Mouse (Mus musculus) testis, postnatal 10 days (tissue): ENCODE data around the gene Tshz3.
A peak's percentile ranks its signal among the peaks of the same experiment; 100 is the strongest.

Source experiments
- DNase-seq: peaks from one replicate; pipeline ENCODE4 v3.0.0; 2021; ENCODE audit warnings: low spot score

Tshz3 gene

DNA sequence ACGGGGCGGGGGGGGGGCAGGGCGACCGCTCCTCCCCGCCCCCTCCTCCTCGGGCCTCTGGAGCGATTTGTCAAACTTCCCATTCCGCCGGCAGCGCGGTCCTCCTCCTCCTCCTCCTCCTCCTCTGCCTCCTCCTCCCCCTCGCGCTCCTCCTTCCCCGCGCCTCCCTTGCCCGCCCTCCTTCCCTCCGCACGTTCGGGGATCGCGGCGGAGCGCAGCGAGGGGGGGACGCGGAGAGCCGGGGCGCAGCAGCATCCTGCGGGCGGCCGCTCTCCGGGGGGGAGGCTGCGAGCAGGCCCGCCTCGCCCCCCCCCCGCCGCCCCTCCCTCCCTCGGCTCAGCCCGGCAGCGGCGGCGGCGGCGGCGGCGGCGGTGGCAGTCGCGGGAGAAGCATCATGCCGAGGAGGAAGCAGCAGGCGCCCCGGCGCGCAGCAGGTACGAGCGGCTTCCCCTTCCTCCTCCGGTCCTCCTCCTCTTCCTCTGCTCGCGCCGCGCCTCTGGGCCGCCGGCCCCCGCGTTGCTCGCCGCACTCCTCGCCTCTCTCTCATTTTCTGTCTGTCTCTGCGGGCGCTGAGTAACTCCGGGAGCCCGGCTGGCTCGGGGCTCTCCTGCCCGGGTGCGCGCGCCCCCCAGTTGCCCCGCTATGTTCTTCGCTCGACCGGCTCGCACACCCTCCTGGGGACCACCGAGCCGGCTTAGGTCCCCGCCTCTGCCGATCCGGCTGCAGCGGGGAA is at the start of gene Tshz3:
Gene Tshz3, plus strand, starts transcription at position 263 of the 733 bp plus-strand sequence.
- peak; percentile 77 for DNase-seq

DNA sequence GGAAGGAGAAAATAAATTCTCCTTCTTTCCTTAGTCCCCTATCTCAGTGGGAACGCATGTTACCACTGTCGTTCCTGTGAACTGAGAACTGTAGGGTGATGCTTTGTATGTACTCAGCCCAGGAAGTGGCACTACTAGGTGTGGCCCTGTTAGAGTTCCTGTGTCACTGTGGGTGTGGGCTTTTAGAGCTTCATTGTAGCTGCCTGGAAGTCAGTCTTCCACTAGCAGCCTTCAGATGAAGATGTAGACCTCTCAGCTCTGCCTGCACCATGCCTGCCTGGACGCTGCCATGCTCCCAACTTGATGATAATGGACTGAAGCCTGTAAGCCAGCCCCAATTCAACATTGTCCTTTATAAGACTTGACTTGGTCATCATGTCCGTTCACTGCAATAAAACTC is 42.0 kb upstream of the Tshz3 start:
- DNase-seq = no peak

DNA sequence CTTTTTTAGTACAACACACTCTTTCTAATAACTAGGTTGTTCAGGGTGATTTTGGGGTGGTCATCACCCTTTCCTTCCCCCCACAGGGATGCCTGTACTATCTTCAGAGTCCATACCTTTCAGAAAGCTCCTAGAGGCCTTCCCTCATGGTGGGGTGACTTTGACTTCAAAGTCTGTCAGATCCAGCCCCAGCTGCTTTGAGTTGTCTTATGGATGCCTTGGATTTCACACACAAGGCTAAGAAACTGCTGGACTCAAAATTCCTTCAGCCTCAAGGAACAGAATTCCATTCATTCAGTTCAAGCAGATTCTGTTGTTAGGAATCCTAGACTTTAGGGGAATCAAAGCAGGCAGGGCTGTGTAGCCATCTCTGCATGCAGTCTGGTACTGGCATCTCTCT is 41.5 kb upstream of the Tshz3 start:
- DNase-seq = no peak

DNA sequence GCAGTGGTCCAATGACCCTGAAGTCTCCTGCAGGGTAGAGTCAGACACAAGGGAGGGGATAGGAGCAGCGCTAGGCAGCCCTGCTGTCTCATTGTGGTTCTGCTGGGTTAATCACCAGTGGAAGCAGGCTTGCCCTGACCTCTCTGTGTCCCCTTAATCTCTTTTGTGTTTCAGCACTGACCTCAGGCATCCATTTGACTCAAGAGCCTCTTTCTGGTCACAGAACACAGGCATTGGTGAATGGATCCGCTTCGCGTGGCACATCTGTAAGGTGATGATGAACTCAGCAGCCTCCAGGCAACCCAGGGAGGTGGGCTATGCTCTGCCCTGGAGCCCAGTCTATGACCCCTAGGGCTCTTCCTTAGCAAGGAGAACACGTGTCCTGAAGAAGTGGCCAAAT is 39.6 kb upstream of the Tshz3 start:
- DNase-seq = no peak

DNA sequence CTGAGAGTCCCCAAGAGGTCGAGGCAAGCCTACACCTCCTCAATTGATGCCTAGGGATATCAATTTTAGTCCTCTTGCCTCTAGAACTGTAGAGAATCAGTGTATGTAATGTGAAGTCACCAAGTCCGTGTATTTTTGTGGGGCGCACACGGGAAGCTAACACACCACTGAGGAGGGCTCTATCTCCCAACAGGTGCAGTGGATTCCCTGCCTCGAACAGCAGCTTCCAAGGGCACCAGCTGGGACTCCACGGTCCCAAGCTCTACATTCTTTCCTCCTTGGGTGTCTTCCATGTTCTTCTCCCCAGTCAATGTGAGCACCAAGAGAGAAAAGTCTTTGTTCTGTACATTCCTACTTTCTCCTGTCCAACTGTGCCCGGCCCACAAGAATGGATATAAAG is 38.7 kb upstream of the Tshz3 start:
- no peak for DNase-seq

DNA sequence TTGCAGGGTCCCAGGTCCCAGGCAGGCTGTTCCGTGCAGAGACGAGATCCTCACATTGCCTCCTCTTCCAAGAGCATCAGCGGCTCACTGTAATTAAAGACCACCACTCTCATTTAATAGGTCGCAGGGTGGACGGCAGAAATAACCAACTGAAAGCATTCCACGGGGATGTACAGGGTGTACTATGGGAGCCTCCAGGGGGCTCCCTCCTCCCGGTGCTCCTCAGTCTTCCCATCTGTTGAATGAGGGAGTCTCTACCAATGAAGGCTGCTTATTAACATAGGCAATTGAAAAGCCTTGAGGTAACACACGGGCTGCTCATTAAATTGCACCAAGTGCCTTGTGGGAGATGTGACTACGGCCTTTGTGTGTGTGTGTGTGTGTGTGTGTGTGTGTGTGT is 37.3 kb upstream of the Tshz3 start:
- no peak for DNase-seq

DNA sequence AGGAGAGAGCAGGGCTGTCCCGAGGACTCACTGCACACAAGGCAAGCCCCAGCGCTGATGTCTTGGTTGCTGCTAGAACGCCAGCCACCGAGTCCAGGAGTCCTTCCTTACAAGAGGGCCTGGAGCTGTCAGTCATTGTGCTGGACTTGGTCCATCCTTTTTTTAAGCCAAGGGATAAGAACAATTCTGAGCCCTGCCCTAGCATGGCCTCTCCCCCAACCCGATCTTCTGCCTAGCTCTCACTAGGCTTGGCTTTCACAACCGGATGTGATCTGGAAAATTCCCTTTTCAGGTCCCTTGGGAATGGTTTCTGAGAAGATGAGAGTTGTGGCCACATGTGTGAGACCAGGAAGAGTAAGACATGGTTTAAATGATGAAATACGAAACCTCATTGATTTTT is 34.5 kb upstream of the Tshz3 start:
- no peak for DNase-seq

DNA sequence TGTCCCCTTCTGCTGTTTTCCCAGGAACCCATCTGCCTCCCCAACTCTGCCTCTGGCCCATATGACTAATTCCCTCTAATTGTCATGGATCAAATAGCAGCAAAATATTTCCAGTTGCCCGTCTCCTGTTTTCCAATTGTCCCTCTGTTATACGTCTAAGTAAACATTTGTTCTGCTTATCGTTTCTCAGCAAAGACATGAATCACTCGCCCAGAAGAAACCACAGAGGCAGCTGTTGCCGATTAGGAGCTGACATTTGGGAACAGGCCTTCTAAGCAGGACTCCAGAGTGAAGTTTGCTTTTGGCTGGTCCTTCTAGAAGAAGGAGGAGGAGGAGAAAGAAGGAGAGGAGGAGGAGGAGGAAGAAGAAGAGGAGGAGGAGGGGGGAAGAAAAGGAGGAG is 30.2 kb upstream of the Tshz3 start:
- no peak for DNase-seq

DNA sequence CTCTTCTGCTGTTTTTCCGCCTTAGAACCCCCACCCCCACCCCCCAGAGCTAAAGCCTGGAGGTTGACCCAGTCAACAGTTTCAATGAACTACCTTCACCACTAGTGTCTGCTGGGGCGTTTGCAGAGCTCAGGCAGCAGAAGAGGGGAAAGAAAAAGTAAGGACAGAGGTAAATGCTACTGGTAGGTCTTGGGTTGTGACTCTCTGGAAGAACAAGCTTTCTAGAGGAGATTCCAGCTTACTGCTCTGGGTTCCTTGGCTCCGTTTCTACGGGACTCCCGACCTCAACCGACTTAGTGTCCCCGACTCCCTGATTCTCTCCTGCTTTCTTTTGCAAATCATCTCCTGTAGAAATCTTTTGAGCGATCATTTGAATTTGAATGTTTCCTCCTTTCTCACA is 19.9 kb upstream of the Tshz3 start:
- no peak for DNase-seq

DNA sequence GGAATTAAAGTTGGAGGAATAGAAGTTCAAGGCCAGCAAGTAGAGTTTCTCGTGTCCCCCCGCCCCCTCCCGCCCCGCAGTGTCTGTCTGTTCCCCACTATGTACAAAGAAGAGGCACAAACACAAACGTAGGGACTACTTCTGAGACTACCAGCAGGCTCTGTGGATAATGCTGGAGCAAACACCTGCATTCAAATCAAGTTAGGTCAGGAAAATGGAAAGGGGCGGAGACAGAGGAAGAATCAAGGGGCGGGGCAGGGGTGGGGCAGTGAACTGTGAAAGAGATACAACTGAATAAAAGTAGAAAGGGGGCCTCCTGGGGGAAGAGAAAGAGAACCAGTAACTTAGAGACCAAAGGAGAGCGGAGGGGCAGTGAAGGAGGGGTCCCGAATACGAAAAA is 19.4 kb upstream of the Tshz3 start:
- DNase-seq = no peak

DNA sequence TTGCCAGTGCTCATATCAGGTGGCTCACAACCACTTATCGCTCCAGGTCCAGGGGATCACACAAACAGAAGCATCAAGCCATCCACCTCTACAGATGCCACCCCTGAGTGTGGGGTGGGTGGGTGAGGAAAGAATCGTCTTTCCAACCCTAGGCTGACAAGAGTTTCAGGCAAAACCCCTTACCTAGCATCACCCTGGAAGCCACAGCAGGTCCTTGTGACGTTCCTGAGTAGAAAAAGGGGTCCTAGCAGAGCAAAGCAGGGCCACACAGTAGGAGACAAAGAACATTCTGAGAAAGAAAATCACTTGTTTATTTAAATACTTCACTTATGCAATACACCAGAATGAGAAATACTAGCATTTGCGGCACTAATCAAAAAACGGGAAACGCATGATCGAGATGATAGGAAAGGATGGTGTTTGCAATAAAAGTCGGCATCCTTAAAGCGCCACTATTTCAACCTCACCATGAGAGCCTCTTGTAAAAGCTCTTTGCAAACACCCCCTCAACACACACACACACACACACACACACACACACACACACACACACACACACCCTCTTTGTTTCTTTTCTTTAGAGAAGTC is 18.8 kb upstream of the Tshz3 start:
- no peak for DNase-seq

DNA sequence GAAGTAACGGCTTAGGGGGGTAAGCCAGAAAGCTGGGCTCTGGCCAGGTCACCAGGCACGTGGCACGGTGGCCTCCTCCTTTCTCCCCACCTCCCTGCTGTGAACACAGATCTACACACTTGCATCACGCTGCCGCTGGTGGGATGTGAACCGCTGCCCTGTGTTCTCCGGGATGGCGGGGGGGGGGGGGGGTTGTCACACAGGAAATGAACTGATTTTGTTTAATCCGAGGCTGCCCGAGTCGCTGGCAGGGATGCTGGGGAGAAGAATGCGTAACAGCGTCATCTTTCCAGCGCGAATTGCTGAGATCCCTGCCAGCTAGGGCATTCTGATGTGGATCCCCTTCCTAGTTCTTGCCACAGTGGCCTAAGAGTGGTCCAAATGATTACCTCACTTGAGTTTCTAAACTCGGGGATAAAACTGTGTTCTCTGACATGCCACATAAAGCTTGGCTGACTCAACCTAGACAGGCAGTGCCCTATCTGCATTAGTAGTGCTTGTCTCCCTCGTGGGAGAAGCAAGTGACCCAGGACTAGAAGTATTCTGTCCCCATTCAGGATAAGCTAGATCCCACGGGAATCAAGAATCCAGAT is 18.0 kb upstream of the Tshz3 start:
- no peak for DNase-seq

DNA sequence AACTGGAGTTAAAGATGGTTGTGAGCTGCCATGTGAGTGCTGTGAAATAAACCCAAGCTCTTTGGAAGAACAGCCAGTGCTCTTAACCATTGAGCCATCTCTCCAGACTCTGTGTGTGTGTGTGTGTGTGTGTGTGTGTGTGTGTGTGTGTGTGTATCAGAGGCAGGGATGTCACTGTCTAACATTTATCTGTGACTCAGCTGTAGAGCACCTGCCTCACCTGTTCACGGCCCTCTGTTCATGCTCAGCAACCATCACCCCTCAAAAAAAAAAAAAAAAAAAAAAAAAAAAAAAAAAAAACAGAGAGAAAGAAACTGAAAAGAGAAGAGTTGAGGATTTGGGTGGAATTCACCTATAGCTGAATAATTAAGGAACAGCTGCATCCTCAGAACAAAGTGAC is 10.4 kb upstream of the Tshz3 start:
- DNase-seq = no peak

DNA sequence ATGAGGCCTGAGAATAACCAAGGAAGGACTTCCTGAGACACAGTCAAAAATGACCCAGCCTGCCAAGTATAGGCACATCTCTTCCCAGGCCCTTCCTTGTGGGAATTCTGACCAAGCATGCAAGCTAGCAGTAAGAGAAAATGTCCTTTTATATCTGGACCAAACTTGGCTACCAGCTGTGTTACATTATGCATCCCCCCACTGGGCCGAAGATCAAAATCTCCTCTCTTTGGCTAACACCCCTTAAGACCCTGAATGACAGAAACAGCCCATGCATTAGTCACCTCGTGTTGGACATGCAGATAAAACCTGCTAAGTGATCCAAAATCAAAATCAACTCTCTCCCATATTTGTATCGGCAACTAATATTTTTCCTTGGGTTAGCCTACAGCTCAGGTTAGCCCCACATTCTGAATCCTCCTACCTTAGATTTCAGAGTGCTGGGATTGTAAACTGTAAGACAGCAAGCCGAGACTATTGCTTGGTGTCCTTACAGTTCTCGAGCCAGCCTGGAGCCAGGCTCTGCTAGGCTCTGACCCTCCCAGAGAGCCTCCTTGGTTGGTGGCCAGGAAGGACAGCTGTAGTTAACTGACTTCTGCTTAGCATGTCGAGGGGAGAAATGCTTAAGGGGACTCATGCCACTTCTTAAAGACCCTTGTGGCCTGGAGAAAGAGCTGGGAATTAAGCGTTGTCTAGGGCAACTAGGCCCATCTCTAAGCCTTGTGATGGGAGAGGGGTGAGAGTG is 8.7 kb upstream of the Tshz3 start:
- DNase-seq = peak; percentile 60

DNA sequence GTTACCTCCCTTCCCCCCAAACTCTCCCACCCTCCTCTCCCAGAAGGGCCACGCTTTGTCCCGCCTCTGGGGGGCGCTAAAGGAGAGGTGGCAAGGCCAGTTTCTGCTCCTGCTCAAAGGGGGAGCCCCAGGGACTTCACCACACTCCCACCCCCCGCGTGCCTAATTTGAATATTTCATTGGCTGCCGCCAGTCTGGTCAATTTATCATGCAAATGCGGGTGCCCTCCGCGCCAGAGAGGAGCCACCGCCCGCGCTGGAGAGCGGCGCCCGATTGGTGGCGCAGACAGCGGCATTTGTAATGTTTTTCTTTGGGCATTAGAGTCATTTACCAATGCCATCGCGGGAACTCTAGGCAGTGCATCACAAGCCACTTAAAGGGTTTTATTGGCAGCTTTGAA is 7.4 kb upstream of the Tshz3 start:
- peak; percentile 65 for DNase-seq

DNA sequence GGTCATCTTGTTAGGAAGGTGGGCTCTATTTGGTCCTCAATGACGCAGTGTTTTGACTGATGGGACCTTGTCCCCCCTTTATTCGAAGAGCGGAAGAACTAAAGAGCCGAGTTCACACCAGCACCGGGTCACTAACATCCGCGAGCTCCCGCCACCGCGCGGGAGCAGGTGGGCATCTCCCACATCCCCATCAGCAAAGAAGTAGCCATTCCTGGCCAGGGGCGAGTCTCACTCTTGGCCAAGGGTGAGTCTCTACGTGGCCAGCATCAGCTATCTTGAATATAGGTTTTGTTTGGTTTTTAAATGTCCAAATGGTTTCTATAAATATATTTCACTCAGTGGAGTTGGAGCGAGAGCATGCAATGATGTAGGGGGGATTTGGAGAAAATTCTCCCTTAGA is 6.3 kb upstream of the Tshz3 start:
- DNase-seq = no peak

DNA sequence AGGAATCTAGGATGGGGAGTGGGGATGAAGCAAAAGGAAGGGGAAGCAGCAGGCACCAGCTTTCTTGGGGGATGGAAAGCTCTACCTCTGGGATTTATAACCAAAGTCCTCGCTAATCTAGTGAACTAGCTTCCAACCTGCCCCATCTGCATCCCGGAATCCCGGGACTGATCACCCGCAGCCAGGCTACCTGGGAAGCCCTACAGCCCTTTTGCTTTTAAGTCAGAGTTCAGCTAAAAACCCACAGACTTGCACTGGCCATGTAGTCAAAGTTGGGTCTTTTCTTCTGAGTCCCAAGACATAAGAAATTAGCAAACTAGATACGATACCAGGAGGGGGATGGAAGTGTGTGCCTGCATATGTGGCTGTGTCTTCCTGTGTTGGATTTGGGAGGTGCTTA is 5.5 kb upstream of the Tshz3 start:
- DNase-seq = no peak

DNA sequence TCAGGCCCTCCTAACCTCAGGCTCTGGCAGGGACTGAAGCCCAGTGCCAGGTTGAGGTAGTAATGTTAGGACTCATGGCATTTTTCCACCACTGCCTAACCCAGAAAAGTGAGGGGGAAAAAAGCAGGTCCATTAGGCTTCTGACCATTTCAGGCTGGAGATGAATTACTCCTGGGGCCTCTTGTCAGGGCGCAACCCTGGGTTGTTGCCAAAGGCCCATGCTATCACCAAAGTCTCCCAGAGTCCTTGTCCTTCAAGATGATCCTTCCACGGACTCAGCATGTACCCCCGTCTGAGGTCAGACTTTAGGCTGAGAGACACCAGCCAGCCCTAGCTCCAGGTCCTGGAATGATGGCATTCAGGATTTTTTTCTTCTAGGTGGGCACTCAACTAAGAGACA is 4.8 kb upstream of the Tshz3 start:
- no peak for DNase-seq

DNA sequence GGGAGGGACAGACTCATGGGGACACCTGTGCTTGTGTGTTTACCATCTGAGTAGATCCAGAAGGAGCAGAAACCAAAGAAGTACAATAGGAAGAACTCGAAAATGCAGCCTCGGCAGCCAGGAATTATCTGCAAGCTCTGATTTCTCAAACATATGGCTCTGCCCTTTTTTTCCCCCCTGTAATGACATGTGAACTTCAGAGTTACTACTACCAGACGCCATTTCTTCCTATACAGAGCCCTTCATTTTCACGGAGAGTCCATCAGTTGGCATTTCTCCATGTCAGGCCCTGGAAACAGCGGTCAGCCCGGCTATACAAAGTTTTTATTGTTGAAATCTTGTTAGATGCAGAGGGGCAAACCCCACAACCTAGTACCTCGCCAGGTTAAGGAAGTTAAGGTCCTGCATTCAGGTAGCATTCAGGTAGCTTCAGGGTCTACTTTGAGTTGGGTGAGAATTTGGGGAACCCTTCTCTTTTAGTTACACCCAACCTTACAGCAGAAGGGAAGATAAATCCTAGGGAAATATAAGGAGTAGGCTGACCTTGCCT is 3.2 kb upstream of the Tshz3 start:
- DNase-seq = no peak

DNA sequence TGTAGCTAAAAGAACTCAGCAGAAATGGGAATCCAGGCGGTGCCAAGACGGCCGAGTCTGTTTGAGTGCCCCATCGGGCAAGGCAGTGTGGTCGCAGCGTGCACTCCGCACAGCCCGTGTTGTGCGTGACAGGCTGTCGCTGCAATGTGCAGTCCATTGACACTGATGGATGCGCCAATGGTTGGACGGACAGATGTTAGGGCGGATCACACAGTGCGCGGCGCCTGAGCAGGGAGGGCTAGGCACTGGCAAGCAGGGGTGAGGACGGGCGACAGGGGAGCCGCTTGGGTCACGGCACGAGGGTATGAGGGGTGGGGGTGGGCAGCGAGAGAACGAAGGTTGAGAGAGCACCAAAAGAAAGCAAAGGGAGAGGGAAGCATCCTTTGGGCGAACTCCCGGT is 2.6 kb upstream of the Tshz3 start:
- DNase-seq = no peak

DNA sequence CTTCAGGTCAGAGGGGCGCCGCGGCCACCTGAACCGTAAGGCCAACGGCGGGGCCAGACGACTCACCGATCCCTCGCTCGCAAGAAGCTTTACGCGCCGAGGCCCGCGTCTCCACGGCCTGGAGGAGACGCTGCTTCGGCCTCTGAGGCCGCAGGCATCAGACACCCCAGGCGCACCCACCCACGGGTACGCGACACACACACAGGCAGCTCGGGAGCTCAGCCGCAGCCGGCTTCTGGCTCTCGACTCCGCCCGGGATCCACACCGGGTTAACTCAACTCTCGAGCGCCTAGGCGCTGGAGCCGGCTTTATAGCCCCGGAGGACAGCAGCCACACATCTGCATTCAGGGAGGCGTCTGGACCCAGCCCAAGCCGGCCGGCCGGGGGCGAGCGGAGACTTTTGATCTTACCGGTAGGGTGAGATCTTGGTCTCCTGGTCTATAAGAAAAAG is 2.1 kb upstream of the Tshz3 start:
- peak; percentile 73 for DNase-seq

DNA sequence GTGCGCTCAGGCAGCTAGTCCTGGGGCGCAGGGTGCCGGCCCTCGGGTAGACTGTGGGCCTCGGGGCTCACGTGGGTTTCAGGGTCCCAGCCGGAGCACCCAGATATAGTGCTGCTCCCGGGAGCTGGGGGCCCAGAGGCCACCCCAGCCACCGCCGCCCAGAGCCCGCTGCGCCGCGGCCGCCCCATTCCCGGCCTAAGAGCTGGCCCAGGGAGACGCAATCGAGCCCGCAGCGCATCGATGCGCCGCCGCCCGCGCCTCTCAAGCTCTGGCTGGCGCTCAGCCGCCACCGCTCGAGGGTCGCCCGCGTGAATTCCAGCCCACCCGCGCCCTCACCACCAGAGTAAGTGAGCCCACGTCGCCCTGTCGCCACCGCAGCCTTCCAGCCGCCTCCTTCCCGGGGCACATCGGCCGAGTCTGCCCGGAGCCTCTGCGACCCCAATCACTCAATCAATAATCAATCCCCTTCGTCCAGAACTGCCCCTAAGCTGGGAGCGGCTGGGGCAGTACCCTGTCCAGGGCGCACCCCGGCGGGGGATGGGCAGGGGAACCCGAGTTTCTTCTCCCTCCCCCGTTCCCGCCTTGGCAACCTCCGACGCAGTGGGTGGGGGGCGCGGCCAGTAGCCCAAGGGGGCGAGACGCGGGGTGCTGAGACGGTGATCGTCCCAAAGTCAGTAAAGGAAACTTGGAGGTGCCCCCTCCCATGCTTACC is 1.4 kb upstream of the Tshz3 start:
- peak; percentile 79 for DNase-seq
